Mouse (Mus musculus) cerebellum, adult 18-20 months (tissue): ENCODE data around the gene Uap1.

Experiments
- DNase-seq, 2 experiments: peaks; one replicate each; pipeline ENCODE4 v3.0.0; 2021

The Uap1 gene

GRCm38 (mm10) chr1:170174814-170175332, at the start of gene Uap1:
Uap1 (minus strand) TSS chr1:170174957.
- DNase-seq: peak; percentile 98 to 99

DNA sequence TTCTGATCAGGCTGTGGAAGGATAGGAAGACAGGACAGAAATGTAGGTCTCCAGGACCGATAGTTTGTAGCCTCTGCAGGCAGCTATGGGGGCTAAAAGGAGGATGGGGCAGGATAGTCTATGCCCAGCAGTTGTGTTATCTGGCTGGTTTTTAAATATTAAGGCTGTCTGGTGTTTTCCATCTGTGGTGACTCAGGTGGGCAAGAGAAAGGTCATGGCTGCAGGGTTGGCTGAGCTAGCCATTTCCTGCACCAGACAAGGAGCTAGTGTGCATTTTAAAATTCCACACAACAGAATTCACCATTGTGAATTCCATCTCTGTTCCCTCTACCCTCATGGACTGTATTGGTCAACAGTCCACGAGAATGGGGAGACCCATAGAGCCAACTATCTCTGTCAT, 48.5 kb upstream of the Uap1 start:
- no peak for DNase-seq

GRCm38 (mm10) chr1:170220351-170220750, 45.6 kb upstream of the Uap1 start:
- DNase-seq: no peak

DNA sequence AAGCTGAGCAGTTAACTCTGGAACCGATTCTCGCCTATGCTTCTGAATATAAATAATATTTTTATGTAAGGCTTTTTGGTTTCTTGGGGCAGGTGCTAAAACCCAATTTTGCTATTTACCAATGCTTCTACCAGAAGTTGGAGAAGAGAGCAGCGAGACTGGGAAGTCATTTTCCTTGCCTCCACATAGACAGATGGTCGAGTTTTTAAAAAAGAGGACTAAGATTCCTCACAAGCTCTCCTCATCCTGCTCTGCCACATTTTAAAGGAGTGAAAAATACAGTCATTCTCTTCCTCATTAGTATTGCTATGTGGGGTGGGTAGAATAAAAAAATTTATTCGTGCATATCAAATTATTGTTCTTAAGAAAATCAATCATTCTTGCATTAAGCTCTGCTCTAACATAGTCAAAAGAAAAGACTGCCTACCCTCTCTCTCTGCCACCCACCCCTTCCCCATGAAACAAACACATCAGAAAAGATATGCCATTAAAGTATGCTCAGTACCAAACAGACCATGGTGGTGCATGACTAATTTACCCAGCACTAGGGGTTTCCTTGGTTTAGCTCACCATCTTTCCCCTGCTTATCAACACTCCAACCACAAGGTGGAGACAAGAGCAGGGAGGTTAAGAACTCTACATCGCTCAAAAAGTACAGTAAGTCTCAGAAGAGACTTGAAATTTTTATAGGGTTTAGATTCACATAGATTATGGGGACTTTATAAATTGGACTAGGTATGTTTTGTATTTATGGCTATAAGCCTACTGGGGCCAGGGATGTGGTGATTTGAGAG, 43.5 kb upstream of the Uap1 start:
- no peak for DNase-seq

- no peak for DNase-seq
Measured at GRCm38 (mm10) chr1:170215590-170215989, 40.8 kb upstream of the Uap1 start.

- DNase-seq: peak; percentile 91 to 96
Measured at GRCm38 (mm10) chr1:170214757-170215522, 40.2 kb upstream of the Uap1 start, which contains the start of gene Uhmk1. Uhmk1 (minus strand) TSS chr1:170215397.

DNA sequence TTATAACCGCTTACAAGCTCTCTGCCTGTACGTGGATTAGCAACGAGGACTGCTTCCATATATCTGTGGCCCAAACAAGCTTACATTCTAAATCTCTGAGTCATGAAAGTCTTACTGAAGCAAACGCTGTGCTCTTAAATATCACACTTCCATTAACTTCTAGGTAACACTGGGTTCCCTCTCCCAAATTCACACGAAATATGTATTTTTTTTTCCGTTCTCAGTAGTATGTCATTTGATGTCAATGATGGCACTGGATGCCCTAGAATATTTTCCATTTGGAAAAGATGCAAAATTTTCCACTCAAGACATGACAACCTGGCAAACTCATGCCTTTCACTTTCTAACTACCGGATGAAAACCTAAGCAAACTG, 39.6 kb upstream of the Uap1 start:
- DNase-seq: no peak

- no peak for DNase-seq
Measured at GRCm38 (mm10) chr1:170213181-170213879, 38.6 kb upstream of the Uap1 start.

DNA sequence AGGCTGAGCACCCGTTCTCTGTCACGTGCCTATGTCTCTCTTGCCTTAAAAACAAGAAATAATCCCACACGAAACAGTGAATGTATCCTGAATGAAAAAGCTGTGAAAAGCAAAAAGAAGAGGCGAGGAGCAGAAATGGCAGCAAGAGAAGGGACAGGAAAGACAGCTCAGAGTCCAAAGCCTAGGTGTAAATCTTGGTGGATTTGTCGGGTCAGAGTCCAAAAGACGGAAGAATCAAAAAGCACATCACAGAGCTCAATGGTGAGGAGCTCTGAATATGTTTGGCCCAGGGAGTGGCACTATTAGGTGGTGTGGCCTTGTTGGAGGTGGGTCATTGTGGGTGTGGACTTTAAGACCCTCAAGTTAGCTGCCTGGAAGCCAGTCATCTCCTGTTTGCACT, 31.6 kb upstream of the Uap1 start:
- no peak for DNase-seq

DNA sequence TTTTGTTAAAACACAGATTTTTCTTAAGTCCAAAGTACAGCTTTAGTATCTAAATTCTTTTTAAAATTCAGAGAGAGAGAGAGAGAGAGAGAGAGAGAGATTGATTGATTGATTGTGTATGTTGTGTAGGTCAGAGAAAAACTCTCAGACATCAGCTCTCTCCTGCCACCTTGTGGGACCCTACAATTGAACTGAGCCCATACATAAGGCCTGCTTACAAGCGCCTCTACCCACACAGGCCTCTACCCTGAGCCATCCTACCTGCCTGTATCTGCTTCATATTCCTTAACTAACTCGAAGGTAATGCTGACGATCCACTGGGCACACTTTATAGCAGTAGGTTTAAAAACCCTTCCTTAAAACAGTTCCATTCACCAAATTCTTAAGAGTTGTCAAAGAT, 25.6 kb upstream of the Uap1 start:
- DNase-seq: peak in 1 of 2 experiments; percentile 21

DNA sequence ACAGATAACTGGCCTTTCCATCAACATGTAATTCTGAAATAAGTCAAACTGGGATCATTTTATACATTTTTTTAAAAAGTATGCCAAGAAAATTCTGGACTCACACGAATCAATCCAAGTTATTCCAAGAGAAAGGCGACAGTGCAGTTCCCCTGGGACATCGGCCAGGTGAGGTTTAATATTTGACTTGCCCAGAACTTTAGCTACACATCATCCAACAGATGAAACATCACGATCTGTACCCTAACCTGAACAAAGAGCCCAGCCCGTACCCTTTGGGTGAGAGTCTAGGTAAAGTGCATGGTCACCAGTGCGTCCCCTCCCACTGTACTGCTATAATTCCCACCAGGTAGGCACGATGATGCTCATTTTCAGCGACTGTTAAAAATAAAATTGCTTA, 21.5 kb upstream of the Uap1 start:
- no peak for DNase-seq

DNA sequence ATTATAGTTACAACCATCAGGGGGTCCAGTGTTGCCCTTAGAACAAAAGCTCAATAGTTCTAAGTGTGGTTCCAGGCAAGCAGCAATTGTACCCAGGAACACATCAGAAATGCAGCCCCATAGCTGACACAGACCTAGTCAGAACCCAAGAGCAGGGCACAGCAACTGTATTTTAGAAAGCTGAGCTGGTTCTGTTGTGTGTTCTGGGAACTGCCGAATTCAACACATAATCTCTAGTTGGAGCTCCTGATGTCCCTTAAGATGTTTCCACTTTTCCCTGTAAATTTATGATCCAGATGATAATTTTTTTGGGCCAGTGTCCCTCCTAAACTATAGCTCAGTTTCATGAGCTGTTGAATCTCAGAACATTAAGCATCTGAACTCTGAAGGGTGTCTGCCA, 17.2 kb upstream of the Uap1 start:
- no peak for DNase-seq

DNA sequence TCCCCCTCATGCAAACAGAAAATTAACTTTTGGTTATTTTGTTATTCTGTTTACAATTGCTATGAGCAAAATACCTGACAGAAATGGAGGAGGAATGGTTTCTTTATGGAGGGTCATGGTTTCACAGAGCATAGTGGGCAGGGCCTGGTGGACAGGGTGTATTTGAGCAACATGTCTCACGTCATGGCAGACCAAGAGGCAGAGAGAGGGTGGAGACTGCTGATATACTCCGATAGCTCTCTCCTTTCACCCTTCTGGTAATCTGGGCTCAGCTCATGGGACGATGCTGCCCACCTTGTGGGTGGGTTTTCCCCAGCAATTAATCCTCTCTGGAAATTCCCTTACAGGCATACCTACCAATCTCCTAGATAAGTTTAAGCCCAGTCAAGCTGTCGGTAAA, 15.5 kb upstream of the Uap1 start:
- no peak for DNase-seq

DNA sequence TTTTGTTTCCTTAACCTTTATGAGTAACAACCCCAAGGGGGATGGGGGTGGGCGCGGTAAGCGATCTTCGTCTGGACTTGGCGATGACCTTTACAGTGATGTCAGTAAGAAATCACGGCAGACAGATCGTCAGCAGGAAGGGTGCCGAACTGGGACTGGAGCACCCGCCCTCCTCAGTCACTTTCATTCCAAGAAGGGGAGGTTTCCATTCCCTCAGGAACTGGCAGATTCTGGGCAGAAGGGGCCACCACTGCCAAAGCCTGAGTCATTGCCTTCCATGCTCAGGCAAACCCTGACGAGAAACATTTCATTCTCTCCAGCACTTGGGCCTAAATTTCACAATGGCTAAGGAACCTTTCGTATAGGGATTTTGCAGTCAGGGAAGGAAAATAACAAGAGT, 13.8 kb upstream of the Uap1 start:
- DNase-seq: peak in 1 of 2 experiments; percentile 13

DNA sequence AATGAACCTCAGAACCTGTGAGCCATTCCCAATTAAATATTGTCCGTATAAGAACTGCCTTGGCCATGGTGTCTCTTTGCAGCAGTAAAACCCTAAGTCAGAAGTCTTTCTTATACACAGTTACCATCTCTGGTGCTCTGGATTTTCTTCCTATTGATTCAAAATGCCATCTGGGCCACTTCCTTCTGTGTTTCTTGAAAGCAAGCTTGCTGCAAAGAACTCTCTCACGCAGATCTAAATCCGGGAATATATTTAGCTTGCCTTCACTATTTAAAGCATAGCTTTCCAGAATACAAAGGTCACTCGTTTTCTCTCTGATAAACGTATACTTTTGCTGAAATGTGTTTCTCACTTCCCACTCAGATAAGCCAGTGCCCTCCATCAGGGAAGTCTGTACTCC, 11.8 kb upstream of the Uap1 start:
- no peak for DNase-seq

- no peak for DNase-seq
Measured at GRCm38 (mm10) chr1:170185137-170185536, 10.4 kb upstream of the Uap1 start.

DNA sequence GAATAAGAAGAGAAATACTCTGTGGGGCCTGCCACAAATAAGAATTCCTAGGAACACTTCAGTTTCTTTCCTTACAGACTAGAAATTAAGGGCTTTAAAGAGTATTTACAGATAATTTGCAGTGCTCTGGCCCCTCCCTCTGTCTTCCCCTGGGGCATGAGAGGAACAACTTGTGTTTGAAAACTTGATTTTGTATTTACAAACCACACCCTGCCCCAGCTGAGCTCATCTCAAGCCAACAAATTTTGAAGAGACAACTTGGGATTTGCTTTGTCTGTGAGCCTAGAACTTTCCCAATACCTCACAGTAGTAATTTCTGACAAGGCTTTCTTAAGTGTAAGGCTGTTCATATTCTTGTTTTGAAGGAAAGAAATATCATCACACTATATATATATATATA, 7.9 kb upstream of the Uap1 start:
- no peak for DNase-seq

DNA sequence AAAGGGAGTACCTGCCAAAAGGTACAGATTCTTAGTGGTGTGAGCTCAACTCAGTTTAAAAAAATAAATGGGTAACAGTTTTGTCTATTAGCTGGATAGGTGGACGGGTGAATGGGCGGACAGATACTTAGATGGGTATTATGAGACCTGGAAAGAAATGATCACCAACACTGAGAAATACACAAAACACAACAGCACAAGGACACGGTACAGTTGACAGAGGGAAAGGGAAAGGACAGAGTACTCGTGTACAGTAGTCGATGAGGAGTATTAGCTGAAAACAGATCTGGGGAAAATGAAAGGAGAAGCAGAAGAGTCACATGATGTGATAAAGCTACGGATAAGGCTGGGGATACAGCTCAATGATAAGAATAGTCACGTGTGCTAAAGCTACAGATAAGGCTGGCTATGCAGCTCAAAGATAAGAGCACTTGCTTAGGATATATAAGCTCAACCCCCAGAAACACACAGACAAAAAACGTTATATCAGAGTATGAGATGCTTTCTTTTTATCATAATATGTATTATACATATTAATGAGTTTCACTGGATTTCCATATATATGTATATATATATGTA, 2.0 kb upstream of the Uap1 start:
- DNase-seq: no peak

- peak in 1 of 2 experiments; percentile 19 for DNase-seq
Measured at GRCm38 (mm10) chr1:170175848-170176247, 1.1 kb upstream of the Uap1 start.

DNA sequence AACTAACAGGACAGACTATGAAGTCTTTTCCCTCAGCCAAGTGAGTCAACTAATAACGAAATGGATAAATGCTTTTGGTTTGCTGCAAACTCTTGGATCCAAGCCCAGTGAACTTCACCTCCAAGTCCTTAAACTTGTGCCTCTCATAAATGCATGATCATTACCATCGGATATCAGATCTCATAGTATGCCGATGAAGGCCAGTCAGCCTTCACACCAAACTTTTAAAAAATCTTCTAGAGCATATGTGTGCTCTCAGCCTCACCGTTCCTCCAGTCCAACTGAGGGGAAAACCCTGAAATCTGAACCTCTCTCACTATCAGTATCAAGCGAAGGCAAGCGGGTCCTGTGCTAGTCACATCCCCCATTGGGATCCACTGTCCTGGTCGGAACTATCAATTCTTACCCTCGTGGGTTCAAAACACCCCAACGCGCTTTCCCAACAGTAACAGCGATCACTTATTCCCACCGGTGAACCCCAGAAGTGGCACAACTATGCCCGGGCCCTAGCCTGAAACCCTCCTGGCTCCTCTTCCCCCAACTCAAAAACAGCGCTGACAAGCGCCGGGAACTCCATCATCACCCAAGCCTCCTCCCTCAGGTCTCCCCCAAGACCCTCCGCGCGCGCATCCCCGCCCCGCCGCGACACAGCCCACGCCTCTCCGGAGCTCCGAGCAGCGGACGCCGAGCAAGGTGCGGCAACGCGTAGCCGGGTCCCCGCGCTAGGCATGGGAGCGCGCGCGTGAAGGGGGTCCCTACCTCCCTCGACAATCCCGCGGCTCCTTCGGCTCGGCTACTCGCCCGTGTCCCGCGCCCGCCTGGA, 555 bp downstream of the Uap1 start:
- DNase-seq: no peak

- DNase-seq: no peak
Measured at GRCm38 (mm10) chr1:170167781-170168180, 7.0 kb downstream of the Uap1 start.

DNA sequence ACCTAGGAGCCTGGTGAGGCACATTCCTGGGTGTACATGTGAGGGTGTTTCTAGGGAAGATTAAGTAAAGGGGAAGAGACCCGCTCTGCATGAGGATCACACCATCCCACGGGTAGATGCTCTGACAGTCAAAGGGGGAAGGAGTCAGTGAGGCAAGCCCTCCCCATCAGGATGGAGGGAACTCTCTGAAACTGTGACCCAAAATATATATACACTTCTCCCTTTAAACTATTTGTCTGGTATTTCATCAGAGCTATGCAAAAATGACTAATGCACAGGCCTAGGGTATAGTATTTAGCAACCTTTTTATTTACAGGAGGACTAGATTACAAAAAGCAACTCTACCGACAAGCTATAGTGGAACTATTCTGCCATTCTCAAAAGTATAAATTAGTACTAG, 9.8 kb downstream of the Uap1 start:
- DNase-seq: no peak
